In genomic region chr11:109364881-109365280, GRCm38 (mm10) we compare ENCODE assay signal across 9 mouse cellular contexts. TPM values are rescaled to one million over a fixed set of nuclear protein-coding genes. Genes with fewer than 3 reads are reported as not detected.
DNase-seq lines count a peak whose midpoint lies in the region; ATAC-seq and TF ChIP-seq lines count a peak whose summit lies in the region.
"Had no signal": no experiment of that assay in that cellular context is flagged by ENCODE, and none has a peak within 500 bp of the region (broad histone marks: within the 10 kb centered on the region; RNA-seq: fewer than 3 reads in every experiment).

No protein-coding gene starts in this region.

- H3K27ac ChIP-seq in gastrocnemius, adult 2 months, result peak overlapping the region; percentile 99
- peak overlapping the region; percentile 27; the same call in 1 of the 2 replicates for H3K27ac ChIP-seq in spleen, adult 2 months (ENCODE audit: insufficient read depth, low read length)
- 0 out of 2 replicates have a peak overlapping the region, but pooled peaks have one; percentile 20 for H3K27ac ChIP-seq in liver, embryonic 12.5 days

- H3K4me3 ChIP-seq in gastrocnemius, adult 2 months, result peak overlapping the region; percentile 98
- peak overlapping the region; percentile 22 for H3K4me3 ChIP-seq in spleen, adult 2 months (ENCODE audit: extremely low read depth, insufficient read depth, insufficient read length)
- peak overlapping the region; percentile 85 for H3K4me3 ChIP-seq in liver, embryonic 12.5 days

- no peaks in the 10 kb centered on the region for H3K9me3 ChIP-seq in liver, embryonic 12.5 days (replicated peaks)

- WGBS in spleen, adult 2 months, result 13% methylated on average over 10 of the region's 10 CpGs
- 69% methylated on average over 10 of the region's 10 CpGs for WGBS in liver, embryonic 12.5 days (ENCODE audit: insufficient replicate concordance)

- peaks cover 9% of the 10 kb centered on the region for H3K36me3 ChIP-seq in spleen, adult 2 months (ENCODE audit: control insufficient read depth, insufficient read depth, low read length)
- H3K36me3 ChIP-seq in liver, embryonic 12.5 days, result peaks cover 42% of the 10 kb centered on the region

- no peak for TF ChIP-seq CTCF in gastrocnemius, adult 2 months (IDR thresholded peaks at IDR 0.05)
- no peak for TF ChIP-seq CTCF in spleen, adult 2 months (IDR thresholded peaks at IDR 0.05; ENCODE audit: extremely low read depth, insufficient read depth, insufficient read length, insufficient replicate concordance)

- H3K9ac ChIP-seq in liver, embryonic 12.5 days, result peak overlapping the region; percentile 91

- no peaks in the 10 kb centered on the region for H3K27me3 ChIP-seq in spleen, adult 2 months (ENCODE audit: control insufficient read depth, insufficient read depth, low read length)
- no peaks in the 10 kb centered on the region for H3K27me3 ChIP-seq in liver, embryonic 12.5 days (replicated peaks)

- no peak for ATAC-seq in liver, embryonic 12.5 days

- no peak for TF ChIP-seq POLR2A in spleen, adult 2 months (IDR thresholded peaks at IDR 0.05; ENCODE audit: low read depth, low read length)

- no peak for DNase-seq in gastrocnemius, adult 2 months
- no peak for DNase-seq in gastrocnemius, postnatal 14 days
- no peak for DNase-seq in spleen, adult 2 months (ENCODE audit: low read depth in 1 of 2, low spot score in 2 of 2)
- DNase-seq in spleen, adult 12 weeks (ENCODE audit: low spot score), result no peak
- DNase-seq in testis, postnatal 10 days (ENCODE audit: low spot score), result no peak
- no peak for DNase-seq in embryo, embryonic 10 days (ENCODE audit: low spot score)
- no peak for DNase-seq in cerebellum, postnatal 14 days

- peak overlapping the region; percentile 71 for H3K4me2 ChIP-seq in liver, embryonic 12.5 days

- peaks cover 25% of the 10 kb centered on the region for H3K4me1 ChIP-seq in spleen, adult 2 months (ENCODE audit: control insufficient read depth, insufficient read depth, insufficient read length)
- H3K4me1 ChIP-seq in liver, embryonic 12.5 days, result peaks cover 75% of the 10 kb centered on the region

- intact Hi-C loops in gastrocnemius, adult 2 months (cut with DNase I), result no loop called here
- intact Hi-C loops in gastrocnemius, postnatal 14 days (cut with DNase I; ENCODE audit: low total_unique reads), result no loop called here

RNA-seq across cellular contexts. Expression of gene Gna13, which starts 2.2 kb away (rescaled TPM):
- total RNA-seq in gastrocnemius, adult 2 months (2021), result 10 to 100 TPM; 25.6 to 27.8 TPM
- 10 to 100 TPM; 27.1 to 29.7 TPM for total RNA-seq in gastrocnemius, postnatal 14 days (2021)
- polyA plus RNA-seq in spleen, adult 2 months (2012; rRNA removed), result 22.0 and 29.8 TPM in 2 replicates
- 18.0 and 19.4 TPM in 2 replicates for polyA plus RNA-seq in liver, embryonic 12.5 days (2016; fragmentation: Nextera tagmentation; extraction: Ambion mirVana)

RNA-seq across cellular contexts. Expression of gene 9930022D16Rik, which starts 48.8 kb away (rescaled TPM):
- total RNA-seq in gastrocnemius, adult 2 months (2021), result not detected
- total RNA-seq in gastrocnemius, postnatal 14 days (2021), result not detected
- not detected in 2 replicates for polyA plus RNA-seq in spleen, adult 2 months (2012; rRNA removed)
- polyA plus RNA-seq in liver, embryonic 12.5 days (2016; fragmentation: Nextera tagmentation; extraction: Ambion mirVana), result not detected in 2 replicates
- total RNA-seq: common myeloid progenitor, adult 5-6 weeks had no signal

Comparison
In these comparisons a context has a peak if more than half of its experiments do, and no peak if none do; other contexts are left out.
1. H3K27ac ChIP-seq: peak in every context shown above with its lines; median percentile 99 in gastrocnemius, adult 2 months; 27 in spleen, adult 2 months; 20 in liver, embryonic 12.5 days.
2. H3K4me3 ChIP-seq: peak in every context shown above with its lines; median percentile 98 in gastrocnemius, adult 2 months; 85 in liver, embryonic 12.5 days; 22 in spleen, adult 2 months.